Mouse (Mus musculus) lung, postnatal 25 days (tissue): ENCODE data around the gene Krtap9-3.
A peak's percentile ranks its signal among the peaks of the same experiment; 100 is the strongest.
"Not testable (repeated sequence)": the region's sequence is repeated elsewhere in the genome, so short reads cannot be mapped to it uniquely, and the experiment has no call there.

Source experiments
- DNase-seq: peaks from one replicate; pipeline ENCODE4 v3.0.0; 2022; ENCODE audit warnings: low spot score

Krtap9-3 gene

DNA sequence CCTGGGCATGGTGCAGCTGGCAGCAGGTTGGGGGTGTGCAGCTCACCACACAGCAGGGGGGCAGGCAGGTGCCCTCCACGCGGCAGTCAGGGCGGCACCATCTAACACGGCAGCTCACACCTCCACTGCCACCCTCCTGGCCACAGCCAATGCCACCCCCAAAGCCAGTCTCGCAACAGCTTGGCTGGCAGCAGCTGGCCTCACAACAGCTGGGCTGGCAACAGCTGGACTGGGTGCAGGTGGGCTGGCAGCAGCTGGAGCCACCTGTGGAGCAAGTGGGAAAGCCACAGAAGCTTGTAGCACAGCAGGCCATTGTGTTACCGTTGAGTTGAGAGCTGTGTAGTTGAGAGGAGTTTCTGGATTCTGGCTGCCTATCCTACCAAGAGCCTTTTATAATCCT lies at the start of gene Krtap9-3:
Gene Krtap9-3 (minus strand): TSS at position 364 of the 400 bp plus-strand sequence.
- not testable (repeated sequence) for DNase-seq

DNA sequence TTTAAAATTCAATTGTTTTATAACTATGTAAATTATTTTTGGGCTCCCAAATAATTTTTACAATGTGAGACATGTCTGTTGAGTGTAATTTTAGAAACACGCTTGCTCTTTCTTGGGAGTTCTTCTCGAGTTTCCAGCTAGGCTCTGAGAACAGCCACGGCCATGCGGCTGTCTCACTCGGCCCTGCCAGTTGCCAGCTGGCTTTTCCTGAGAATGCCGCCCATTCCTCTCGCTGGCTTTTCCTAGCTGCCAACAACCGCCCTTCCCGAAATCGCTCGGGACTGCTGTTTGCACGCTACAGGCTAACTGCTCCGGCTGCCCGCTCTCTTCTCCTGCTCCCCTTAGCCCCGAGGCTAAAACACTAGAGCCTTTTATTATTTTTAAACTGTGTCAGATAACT lies 48.5 kb upstream of the Krtap9-3 start:
- no peak for DNase-seq

DNA sequence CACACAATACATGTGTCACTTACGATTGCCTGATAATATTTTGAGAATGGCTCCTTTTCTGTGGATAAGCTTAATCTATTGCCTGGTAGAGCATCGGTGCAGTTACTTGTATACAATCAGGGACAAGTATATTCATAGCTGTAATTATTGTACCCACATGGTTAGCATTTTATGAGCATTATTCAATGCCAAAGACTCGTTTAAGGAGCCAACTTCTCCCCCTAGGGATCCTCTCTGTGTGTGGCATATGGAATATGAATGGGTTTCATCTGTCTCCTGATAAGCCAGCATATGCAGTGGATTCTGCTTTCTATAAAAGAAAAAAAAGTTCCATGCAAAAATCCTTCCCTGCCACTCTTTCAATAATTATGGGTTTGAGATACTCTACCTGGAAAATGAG lies 46.4 kb upstream of the Krtap9-3 start:
- DNase-seq, result no peak

DNA sequence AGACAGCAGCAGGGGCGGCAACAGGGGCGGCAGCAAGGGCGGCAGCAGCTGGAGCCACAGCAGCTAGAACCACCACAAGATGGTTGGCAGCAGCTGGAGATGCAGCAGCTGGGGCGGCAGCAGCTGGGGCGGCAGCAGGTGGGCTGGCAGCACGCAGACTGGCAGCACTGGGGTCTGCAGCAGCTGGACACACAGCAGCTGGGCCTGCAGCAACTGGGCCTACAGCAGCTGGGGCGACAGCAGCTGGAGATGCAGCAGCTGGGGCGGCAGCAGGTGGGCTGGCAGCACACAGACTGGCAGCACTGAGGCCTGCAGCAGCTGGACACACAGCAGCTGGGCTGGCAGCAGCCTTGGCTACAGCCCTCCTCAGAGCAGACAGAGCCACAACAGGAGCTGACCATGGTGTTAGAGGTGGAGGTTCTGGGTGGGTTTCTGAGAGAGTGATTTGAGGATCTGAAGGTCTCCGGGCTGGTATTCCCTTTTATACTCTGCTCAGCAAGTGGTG lies 45.8 kb upstream of the Krtap9-3 start, which contains the start of gene Krtap4-7:
Gene Krtap4-7 (minus strand): TSS at position 455 of the 505 bp plus-strand sequence.
- not testable (repeated sequence) for DNase-seq

DNA sequence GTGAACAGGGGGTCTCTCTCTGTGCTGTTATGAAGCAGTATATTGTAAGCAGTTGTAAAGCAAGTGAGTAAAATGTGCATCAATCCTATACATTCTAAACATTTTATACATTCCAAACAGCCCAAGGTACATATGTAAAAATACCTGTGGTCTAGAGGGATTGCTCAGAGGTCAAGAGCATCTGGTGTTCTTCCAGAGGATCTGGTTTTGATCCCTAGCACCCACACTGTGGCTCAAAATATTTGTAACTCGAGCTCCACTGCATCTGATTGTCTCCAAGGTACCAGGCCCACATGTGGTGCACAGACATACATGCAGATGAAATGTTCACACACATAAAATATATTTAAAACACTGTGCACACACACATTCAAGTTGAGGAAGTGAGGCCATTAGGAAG lies 43.0 kb upstream of the Krtap9-3 start:
- DNase-seq, result no peak

DNA sequence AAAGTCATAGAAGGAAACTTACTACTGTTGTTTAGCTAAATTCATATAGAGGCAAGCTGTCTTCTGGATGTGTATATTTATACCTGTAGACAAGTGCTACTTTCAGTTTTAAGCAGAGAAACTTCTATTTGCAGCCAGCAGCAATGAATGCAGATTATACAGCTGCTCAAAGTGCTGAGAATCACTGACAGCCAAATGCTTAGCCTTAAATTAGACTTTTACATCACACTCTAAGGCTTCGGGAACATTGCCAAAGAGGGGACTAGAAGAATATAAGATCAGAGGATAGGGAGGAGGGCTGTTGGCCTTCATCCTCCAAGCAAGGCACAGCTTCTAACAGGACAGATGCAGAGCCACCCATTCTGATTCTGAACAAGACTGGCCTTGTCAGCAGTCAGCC lies 39.2 kb upstream of the Krtap9-3 start:
- no peak for DNase-seq

DNA sequence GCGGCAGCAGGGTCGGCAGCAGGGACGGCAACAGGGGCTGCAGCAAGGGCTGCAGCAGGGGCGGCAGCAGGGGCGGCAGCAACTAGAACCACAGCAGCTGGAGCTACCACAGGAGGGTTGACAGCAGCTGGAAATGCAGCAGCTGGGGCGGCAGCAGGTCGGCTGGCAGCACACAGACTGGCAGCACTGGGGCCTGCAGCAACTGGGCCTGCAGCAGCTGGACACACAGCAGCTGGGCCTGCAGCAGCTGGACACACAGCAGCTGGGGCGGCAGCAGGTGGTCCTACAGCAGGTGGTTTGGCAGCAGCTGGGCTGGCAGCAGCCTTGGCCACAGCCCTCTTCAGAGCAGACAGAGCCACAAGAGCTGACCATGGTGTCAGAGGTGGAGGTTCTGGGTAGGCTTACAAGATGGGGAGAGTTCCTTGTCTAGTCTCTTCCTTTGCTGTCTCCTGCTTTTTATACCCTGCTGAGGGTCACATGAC lies 36.8 kb upstream of the Krtap9-3 start, which contains the start of gene Krtap4-2:
Gene Krtap4-2 (minus strand): TSS at position 432 of the 482 bp plus-strand sequence.
- DNase-seq, result no peak

DNA sequence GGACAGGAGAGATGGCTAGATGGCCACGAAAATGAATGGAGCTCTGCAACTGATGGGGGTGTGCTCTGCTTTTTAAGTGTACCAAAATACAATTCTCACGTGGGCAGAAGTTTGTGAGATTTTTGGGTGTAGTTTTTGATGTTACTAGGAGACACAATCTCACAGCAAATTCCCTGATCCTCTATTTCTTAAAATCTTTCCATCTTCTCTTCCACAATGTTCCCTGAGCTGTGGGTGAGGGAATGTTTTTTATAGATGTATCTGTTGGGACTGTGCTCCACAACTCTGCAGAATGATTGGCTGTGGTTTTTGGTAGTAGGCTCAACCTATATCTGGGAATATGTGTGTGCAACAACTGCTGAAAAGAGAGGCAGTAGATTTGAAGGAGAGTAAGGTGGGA lies 35.4 kb upstream of the Krtap9-3 start:
- no peak for DNase-seq

DNA sequence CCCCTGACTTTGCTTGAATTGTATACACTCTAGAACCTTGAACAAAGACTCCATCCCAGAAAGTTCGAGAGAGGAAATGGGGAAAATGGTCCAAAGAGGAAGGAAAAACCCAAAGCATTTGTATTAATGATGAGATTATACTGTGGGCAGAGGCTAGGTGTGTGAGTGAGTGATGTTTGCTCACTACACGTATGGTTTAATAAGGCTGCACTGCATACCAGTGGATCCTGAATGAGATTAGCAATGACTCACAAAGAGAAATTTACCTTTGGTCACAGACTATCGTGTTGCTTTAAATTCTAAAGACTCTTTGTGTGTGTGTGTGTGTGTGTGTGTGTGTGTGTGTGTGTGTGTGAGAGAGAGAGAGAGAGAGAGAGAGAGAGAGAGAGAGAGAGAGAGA lies 33.0 kb upstream of the Krtap9-3 start:
- no peak for DNase-seq

DNA sequence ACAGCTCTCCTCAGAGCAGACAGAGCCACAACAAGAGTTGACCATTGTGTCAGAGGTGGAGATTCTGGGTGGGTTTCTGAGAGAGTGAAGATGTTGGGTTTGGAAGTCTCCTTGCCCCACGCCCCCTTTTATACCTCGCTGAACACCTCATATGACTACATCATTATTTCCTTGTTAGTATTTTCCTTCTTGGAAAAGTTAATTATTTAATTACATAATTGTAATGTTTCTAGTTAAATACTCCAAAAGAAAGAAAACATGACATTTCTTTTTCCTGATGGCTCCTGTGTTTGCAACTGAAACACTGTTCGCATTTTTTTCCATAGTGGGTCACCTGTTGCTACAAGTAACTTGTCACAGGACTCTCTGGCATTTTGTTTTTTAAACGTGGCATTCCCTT lies 30.2 kb upstream of the Krtap9-3 start, which contains the start of gene Krtap4-1:
Gene Krtap4-1 (minus strand): TSS at position 101 of the 400 bp plus-strand sequence.
- no peak for DNase-seq

DNA sequence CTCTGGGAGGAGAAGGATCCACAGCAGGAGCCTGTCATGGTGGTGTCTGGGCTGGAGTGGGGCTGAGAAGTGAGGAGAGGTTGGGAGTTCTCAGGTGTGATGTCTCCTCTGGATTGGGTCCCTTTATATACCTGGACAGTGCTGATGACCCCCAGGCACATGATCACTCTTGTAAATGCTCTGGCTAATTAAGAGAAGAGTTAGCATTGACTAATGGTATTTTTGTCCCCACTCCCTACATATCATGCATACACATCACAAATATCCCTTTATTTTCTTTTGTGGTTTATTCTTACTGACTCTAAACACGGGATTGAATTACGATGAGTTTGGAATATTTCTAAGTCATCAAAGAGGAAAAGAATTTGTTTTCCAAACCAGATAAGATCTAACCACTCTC lies 22.4 kb upstream of the Krtap9-3 start, which contains the start of gene Gm11562:
Gene Gm11562 (minus strand): TSS at position 101 of the 400 bp plus-strand sequence.
- DNase-seq, result no peak

DNA sequence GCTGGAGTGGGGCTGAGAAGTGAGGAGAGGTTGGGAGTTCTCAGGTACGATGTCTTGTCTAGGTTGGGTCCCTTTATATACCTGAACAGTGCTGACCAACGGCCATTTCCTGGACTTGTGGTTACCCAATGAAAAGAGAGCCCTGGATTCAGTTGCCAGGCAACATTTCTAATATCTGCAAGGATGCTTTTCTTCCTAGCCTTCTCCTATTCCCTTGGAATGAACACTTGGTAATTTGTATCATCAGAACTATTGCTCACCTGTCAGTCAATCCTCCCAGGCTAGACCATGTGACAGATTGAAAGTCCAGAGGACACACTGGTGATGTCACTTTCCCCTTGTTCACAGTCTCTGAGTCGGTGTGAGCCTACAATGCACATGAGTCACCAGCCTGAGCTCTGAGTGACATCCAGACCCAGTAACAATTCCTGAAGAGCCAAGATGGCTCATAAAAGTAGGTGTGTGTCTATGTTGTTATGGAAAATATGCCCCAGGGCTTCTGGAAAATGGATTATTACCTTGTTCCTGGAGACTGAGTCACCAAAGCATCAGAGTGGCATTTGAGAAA lies 17.0 kb upstream of the Krtap9-3 start, which contains the start of gene Krtap2-4:
Gene Krtap2-4 (minus strand): TSS at position 51 of the 568 bp plus-strand sequence.
- no peak for DNase-seq

DNA sequence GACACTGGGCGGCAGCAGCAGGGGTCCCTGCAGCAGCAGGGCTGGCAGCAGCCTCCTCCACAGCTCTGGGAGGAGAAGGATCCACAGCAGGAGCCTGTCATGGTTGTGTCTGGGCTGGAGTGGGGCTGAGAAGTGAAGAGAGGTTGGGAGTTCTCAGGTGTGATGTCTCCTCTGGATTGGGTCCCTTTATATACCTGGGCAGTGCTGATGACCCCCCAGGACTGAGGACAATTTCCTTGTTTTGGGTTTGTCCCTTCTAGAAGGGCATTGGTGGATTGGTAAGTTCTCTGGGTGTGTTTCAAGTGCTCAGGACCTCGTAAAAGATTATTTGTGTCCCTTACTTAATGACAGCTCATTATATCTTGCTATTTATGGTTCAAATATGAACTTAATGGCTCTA lies 12.2 kb upstream of the Krtap9-3 start, which contains the start of gene Gm11937:
Gene Gm11937 (minus strand): TSS at position 101 of the 400 bp plus-strand sequence.
- not testable (repeated sequence) for DNase-seq

DNA sequence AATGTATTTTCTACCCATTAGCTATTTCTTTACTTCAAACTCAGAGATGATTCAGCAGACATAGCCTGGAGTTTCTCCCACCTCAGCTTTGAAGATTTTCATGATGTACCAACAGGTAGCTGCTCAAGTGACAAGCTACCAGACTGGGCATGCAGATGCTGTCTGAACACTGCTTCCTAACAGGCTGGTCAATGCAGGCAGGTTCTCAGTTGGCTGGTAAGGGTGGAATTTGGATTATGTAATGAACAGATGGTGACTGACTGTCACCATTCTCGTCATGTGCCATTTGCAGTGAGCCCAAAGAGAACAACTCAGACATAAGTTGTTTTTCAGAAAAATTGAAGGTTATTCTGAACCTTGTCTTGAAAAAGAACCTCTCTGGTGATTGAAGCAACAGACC lies 11.2 kb upstream of the Krtap9-3 start:
- DNase-seq, result no peak

DNA sequence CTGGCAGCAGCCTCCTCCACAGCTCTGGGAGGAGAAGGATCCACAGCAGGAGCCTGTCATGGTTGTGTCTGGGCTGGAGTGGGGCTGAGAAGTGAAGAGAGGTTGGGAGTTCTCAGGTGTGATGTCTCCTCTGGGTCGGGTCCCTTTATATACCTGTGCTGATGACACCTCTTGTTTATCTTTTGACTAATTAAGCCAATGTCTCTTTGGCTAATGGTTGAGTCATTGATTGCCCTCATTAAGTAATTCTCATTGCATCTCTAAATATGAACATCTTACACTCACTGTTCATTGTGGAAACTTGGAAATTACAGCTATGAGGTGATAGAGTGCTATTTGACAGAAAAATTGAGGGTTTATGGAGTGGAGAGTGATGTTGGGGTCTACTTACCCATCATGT lies 5.3 kb upstream of the Krtap9-3 start, which contains the start of gene Gm11938:
Gene Gm11938 (minus strand): TSS at position 101 of the 400 bp plus-strand sequence.
- not testable (repeated sequence) for DNase-seq

DNA sequence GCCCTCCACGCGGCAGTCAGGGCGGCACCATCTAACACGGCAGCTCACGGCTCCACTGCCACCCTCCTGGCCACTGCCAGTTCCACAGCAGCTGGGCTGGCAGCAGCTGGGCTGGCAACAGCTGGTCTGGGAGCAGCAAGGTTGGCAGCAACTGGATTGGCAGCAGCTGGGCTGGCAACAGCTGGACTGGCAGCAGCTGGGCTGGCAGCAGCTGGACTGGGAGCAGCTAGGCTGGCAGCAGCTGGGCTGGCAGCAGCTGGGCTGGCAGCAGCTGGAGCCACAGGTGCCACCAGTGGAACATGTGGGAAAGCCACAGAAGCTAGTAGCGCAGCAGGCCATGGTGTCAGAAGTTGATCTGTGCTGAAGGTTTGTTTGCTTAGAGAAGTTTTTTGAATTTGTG lies 6.9 kb downstream of the Krtap9-3 start, which contains the start of gene Krtap1-3:
Gene Krtap1-3 (minus strand): TSS at position 359 of the 400 bp plus-strand sequence.
- DNase-seq, result no peak

DNA sequence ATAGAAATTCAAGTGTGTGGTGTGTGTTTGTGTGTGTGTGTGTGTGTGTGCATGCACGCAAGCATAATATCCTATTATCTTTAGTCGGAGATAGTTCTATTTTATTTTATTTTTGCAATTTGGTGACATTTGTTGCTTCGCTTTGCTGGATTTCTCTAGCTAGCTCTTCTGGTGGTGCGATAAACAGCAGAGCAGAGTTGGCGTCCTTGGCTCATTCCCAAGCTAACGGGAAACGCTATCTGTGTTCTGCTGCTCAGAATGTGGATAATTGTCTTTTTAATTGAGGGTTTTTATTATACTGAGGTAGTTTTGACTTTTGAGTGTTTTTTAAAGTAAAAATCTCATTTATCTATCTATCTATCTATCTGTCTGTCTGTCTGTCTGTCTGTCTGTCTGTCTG lies 12.8 kb downstream of the Krtap9-3 start:
- DNase-seq, result no peak

DNA sequence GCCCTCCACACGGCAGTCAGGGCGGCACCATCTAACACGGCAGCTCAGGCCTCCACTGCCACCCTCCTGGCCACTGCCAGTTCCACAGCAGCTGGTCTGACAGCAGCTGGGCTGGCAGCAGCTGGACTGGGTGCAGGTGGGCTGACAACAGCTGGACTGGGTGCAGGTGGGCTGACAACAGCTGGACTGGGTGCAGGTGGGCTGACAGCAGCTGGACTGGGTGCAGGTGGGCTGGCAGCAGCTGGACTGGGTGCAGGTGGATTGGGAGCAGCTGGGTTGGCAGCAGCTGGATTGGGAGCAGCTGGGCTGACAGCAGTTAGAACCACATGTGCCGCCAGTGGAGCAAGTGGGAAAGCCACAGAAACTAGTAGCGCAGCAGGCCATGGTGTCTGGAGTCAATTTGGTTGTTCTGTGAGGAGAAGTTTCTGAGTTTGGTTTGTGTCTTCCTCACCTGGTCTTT lies 14.6 kb downstream of the Krtap9-3 start, which contains the start of gene Krtap1-4:
Gene Krtap1-4 (minus strand): TSS at position 410 of the 460 bp plus-strand sequence.
- no peak for DNase-seq

DNA sequence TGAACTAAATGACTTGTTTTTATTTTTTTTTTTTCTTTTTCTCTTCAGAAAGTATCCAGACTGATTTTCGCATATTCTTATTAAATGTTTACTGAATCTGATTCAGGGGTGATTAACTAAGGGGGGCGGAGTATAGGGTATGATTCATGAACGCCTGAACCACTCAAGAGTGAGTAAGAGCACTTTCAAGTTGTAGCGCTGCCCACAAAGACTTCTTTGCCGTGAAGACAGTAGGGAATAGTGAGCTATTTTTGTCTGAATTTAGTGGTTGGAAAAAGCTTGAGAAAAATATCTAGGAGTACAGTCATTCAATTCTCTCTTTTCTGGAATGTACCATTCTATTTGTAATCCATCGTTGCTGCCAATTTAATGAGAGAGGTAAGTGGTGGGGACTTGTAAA lies 16.3 kb downstream of the Krtap9-3 start:
- peak; percentile 7 for DNase-seq

DNA sequence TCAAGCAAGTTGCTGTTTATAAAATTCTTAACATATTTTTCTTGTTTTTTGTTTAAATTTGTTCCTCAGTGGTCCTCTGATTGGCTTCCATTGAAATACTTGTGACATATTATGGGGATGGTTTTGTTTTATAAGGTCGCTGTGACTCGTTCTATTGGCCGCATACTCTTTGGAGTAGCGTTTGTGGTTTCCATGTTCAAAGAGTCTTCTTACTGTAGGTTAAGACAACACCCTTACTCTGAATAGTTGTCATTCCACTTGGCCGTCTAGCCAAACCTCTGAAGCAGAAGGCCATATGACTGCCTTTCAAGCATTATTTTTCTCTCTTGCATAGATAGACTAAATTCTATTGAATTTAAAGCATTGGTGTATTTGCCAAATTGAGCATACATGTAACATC lies 16.9 kb downstream of the Krtap9-3 start:
- no peak for DNase-seq

DNA sequence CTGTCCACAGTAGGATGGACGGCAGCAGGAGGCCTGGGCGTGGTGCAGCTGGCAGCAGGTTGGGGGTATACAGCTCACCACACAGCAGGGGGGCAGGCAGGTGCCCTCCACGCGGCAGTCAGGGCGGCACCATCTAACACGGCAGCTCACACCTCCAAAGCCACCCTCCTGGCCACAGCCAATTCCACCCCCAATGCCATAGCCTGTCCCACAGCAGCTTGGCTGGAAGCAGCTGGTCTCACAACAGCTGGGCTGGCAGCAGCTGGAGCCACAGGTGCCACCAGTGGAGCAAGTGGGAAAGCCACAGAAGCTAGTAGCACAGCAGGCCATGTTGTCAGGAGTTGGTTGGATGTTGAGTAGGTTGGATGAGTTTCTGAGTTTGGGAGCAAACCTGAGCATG lies 17.3 kb downstream of the Krtap9-3 start, which contains the start of gene Krtap1-5:
Gene Krtap1-5 (minus strand): TSS at position 381 of the 400 bp plus-strand sequence.
- DNase-seq, result no peak

DNA sequence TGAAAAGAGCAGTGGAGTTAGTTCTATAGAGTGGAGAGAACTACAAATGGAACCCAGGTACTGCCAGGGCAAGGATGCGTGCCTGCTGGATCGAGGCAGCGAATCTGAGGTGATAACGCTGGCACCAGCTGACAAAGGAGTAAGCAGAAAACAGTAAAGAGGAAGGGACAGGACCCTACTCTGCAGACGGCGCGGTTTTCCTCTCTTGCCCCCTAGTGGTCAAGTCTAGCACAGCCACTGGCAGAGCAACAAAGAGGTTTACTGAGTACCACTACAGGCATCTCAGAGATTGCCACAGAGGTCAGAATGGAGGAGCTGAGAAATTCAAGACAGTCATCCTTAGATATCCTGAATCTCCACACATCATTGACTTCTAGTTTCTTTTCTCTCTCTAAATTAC lies 23.8 kb downstream of the Krtap9-3 start:
- DNase-seq, result peak; percentile 79

DNA sequence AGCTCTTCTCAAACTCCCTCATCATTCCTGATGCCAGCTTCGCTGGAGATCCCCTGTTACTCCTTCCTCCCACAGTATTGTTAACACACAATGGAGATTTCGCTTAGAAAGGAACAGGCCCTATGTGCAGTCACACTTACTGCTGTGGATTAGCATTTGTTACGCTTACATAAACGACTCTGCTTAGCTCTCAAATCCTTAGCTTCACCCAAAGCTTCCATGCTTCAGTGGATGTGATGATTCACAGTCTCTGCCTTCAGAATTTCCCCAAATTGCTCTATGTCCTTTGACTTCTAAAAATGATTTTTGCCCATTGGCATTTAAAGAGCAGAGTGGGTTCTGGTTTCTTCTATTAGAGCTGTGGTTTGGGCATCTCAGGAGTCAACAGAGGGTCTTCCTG lies 24.7 kb downstream of the Krtap9-3 start:
- no peak for DNase-seq
